Mouse (Mus musculus): ENCODE results near the gene Mpp5. TPM values are rescaled to one million over a fixed set of nuclear protein-coding genes. Genes with fewer than 3 reads are reported as not detected.

The Mpp5 gene
- polyA plus RNA-seq, 2 experiments, result 8.4 to 13.1 TPM

DNA sequence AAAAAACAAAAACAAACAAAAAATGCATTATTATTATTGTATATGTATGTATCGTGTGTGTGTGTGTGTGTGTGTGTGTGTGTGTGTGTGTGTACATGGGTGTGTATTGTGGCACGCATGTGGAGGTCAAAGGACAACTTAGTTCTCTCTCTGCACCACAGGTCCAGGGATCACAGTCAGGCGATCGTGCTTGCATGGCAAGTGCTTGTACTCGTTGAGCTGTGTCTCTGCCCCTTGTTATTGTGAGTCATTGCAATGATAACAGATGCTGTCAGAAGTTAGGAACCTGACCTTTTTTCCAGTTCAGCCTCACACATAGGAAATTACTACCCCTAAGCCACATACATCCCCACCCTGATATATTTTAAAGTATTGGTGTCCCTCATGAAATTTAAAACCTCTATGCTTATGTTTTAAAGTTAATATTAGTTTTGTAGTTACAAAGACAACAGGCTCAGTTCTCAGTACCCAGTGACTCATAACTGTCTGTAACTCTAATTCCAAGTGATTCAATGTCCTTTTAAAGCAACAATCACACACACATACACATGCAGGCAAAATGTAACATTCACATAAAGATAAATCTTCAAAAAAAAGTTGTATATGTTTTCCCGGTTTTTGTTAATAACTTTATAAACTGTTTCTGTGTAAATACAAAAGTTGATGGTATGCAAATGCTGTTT lies 20.5 kb downstream of the Mpp5 start:
- DNase-seq (ENCODE audit: low spot score), result no peak
- ATAC-seq (ENCODE audit: low FRiP score, low read depth), result no peak
- H3K9me3 ChIP-seq (ENCODE audit: control insufficient read depth, low read length), result no peaks in the 10 kb centered on the region
- WGBS, result 84% methylated on average over 6 of the region's 6 CpGs
- no peaks in the 10 kb centered on the region for H3K27me3 ChIP-seq (ENCODE audit: control insufficient read depth, insufficient read depth, low read length)
- no peak overlapping the region for H3K4me2 ChIP-seq (replicated peaks; ENCODE audit: low read depth, low read length, severe bottlenecking)
- no peak overlapping the region for H3K9ac ChIP-seq (ENCODE audit: low read depth, low read length, severe bottlenecking)
- H3K36me3 ChIP-seq (ENCODE audit: control insufficient read depth, insufficient read depth, low read length), result no peaks in the 10 kb centered on the region
- H3K4me1 ChIP-seq (ENCODE audit: control insufficient read depth, insufficient read depth, low read length), result no peaks in the 10 kb centered on the region
- no peak for TF ChIP-seq POLR2A (IDR thresholded peaks at IDR 0.05; ENCODE audit: borderline replicate concordance, extremely low read depth, insufficient read depth, insufficient read length)
- H3K4me3 ChIP-seq (replicated peaks; ENCODE audit: low read length), result no peak overlapping the region
- no peak overlapping the region for H3K27ac ChIP-seq (replicated peaks; ENCODE audit: low read depth, low read length)

DNA sequence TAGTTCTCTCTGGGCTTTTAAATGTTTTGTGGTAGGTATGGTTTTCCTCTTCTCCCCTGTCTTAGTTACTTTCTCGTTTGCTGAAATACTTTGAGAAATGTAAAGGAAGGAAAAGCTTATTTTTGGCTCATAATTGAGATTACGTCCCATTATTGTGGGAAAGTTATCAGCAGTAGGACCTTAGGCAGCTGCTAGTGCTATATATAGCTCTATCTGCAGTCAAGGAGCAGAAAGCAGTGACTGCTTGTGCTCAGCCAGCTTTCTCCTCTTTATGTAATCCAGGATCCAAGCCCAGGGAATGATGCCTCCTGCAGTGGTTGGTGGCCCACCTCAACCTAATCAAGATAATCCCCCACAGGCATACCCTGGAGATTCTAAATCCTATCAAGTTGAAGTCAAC lies 24.5 kb downstream of the Mpp5 start:
- Histone ChIP-seq H3K36me3 (ENCODE audit: control insufficient read depth, insufficient read depth, low read length) (no peaks in the 10 kb centered on the region), H3K4me2 (replicated peaks; ENCODE audit: low read depth, low read length, severe bottlenecking) (no peak overlapping the region), H3K9me3 (ENCODE audit: control insufficient read depth, low read length) (no peaks in the 10 kb centered on the region), H3K27ac (replicated peaks; ENCODE audit: low read depth, low read length) (no peak overlapping the region), H3K4me3 (replicated peaks; ENCODE audit: low read length) (no peak overlapping the region), H3K27me3 (ENCODE audit: control insufficient read depth, insufficient read depth, low read length) (no peaks in the 10 kb centered on the region), H3K4me1 (ENCODE audit: control insufficient read depth, insufficient read depth, low read length) (peaks cover 5% of the 10 kb centered on the region; the same call in 1 of the 2 replicates), H3K9ac (ENCODE audit: low read depth, low read length, severe bottlenecking) (no peak overlapping the region)
- no peak for TF ChIP-seq POLR2A (IDR thresholded peaks at IDR 0.05; ENCODE audit: borderline replicate concordance, extremely low read depth, insufficient read depth, insufficient read length)
- DNase-seq (ENCODE audit: low spot score) (no peak), ATAC-seq (ENCODE audit: low FRiP score, low read depth) (no peak)
- 72% methylated on average over 2 of the region's 2 CpGs for WGBS

DNA sequence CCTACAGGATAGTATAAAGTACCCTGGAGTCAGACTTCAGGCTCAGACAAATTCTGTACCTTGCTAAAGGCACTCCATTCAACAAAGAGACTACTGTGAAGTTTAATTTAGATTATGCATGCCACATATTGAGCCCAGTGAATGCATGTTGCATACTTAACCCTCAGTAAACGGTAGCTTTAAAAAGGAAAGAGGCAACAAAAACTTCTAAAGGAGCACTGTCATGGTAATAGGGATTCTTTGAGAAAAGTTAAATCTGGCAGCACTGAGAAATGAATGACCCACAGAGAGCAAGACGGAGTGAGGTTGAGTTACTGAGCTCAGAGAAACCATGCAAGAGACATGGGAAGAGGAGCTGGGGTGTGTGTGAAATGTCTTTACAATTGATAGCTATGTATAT lies 29.2 kb downstream of the Mpp5 start:
- DNase-seq (ENCODE audit: low spot score) (no peak), ATAC-seq (ENCODE audit: low FRiP score, low read depth) (no peak)
- no peak for TF ChIP-seq POLR2A (IDR thresholded peaks at IDR 0.05; ENCODE audit: borderline replicate concordance, extremely low read depth, insufficient read depth, insufficient read length)
- H3K27me3 ChIP-seq (ENCODE audit: control insufficient read depth, insufficient read depth, low read length), result no peaks in the 10 kb centered on the region
- 51% methylated on average over 2 of the region's 2 CpGs for WGBS
- H3K9me3 ChIP-seq (ENCODE audit: control insufficient read depth, low read length), result no peaks in the 10 kb centered on the region
- peaks cover 5% of the 10 kb centered on the region; the same call in 1 of the 2 replicates for H3K4me1 ChIP-seq (ENCODE audit: control insufficient read depth, insufficient read depth, low read length)
- H3K27ac ChIP-seq (replicated peaks; ENCODE audit: low read depth, low read length), result no peak overlapping the region; the same call in 1 of the 2 replicates
- no peak overlapping the region for H3K4me2 ChIP-seq (replicated peaks; ENCODE audit: low read depth, low read length, severe bottlenecking)
- no peaks in the 10 kb centered on the region for H3K36me3 ChIP-seq (ENCODE audit: control insufficient read depth, insufficient read depth, low read length)
- H3K4me3 ChIP-seq (replicated peaks; ENCODE audit: low read length), result no peak overlapping the region
- no peak overlapping the region for H3K9ac ChIP-seq (ENCODE audit: low read depth, low read length, severe bottlenecking)

DNA sequence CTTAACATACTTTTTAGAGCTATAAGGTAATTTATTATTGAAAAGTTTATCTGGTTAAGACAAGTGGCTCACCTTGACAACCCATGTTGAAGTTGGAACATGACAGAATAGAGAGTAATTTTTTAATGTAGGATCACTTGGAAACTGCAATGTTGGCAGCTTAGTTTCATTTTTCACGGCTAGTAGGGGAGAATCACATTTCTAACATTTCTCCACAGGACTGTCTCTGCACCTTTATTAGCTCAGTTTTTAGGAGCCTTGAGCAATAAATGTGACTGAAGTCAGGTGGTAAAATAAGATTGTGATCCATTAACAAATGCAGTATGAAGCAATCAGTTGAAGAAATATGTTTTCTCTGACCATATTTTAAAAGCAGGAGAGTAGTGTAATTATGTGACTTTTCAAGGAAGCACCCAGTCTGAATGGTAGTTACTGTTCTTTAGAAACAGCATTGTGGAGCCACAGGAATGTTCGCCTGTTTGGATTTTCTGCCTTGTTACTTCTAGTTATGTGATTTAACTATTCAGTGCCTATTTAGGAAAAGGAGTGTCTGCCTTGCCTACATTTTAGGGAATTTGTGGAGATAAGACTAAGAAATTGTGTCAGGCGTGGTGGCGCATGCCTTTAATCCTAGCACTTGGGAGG lies 29.8 kb downstream of the Mpp5 start:
- no peaks in the 10 kb centered on the region for H3K36me3 ChIP-seq (ENCODE audit: control insufficient read depth, insufficient read depth, low read length)
- no peaks in the 10 kb centered on the region for H3K27me3 ChIP-seq (ENCODE audit: control insufficient read depth, insufficient read depth, low read length)
- peaks cover 5% of the 10 kb centered on the region; the same call in 1 of the 2 replicates for H3K4me1 ChIP-seq (ENCODE audit: control insufficient read depth, insufficient read depth, low read length)
- no peak overlapping the region for H3K9ac ChIP-seq (ENCODE audit: low read depth, low read length, severe bottlenecking)
- WGBS, result 65% methylated on average over 4 of the region's 4 CpGs
- no peak for ATAC-seq (ENCODE audit: low FRiP score, low read depth)
- no peak for DNase-seq (ENCODE audit: low spot score)
- no peak overlapping the region for H3K4me3 ChIP-seq (replicated peaks; ENCODE audit: low read length)
- TF ChIP-seq POLR2A (IDR thresholded peaks at IDR 0.05; ENCODE audit: borderline replicate concordance, extremely low read depth, insufficient read depth, insufficient read length), result no peak
- no peaks in the 10 kb centered on the region for H3K9me3 ChIP-seq (ENCODE audit: control insufficient read depth, low read length)
- H3K4me2 ChIP-seq (replicated peaks; ENCODE audit: low read depth, low read length, severe bottlenecking), result no peak overlapping the region
- H3K27ac ChIP-seq (replicated peaks; ENCODE audit: low read depth, low read length), result no peak overlapping the region; the same call in 1 of the 2 replicates

DNA sequence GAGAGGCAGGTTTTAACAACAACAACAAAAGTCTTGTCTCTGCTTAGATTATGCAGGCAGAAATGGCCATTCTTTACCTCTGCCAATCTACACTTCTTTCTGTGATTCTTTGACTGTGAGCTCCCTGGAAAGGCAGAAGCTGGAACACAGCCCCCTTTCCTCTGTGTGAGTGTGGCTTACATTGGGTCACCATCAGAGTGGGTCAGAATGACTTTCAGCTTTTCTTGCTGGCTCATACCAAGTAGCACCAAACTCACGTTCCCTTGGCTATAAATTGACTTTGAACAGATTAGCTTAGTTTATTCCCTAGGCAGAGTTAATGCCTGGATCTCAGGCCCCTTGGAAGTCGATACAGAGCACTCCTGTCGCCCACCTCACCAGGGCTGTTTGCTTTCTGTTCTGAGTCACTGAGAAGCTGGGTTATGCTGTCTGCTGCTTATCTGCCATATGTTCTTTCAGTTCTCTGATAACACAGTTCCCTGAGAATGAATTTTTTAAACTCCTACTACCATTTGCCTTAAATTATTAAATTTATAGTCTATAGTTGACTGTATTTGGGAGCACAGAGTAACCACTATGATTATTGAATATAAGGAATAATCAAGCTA lies 39.7 kb downstream of the Mpp5 start:
- 61% methylated on average over 3 of the region's 3 CpGs for WGBS
- no peak for TF ChIP-seq POLR2A (IDR thresholded peaks at IDR 0.05; ENCODE audit: borderline replicate concordance, extremely low read depth, insufficient read depth, insufficient read length)
- Histone ChIP-seq H3K4me3 (replicated peaks; ENCODE audit: low read length) (no peak overlapping the region), H3K36me3 (ENCODE audit: control insufficient read depth, insufficient read depth, low read length) (no peaks in the 10 kb centered on the region), H3K27ac (replicated peaks; ENCODE audit: low read depth, low read length) (no peak overlapping the region), H3K27me3 (ENCODE audit: control insufficient read depth, insufficient read depth, low read length) (no peaks in the 10 kb centered on the region), H3K9me3 (ENCODE audit: control insufficient read depth, low read length) (no peaks in the 10 kb centered on the region), H3K9ac (ENCODE audit: low read depth, low read length, severe bottlenecking) (no peak overlapping the region), H3K4me1 (ENCODE audit: control insufficient read depth, insufficient read depth, low read length) (no peaks in the 10 kb centered on the region), H3K4me2 (replicated peaks; ENCODE audit: low read depth, low read length, severe bottlenecking) (no peak overlapping the region)
- ATAC-seq (ENCODE audit: low FRiP score, low read depth) (no peak), DNase-seq (ENCODE audit: low spot score) (no peak)

Data from limb, embryonic 14.5 days (tissue).